Mouse (Mus musculus) C2C12 (cell line): ENCODE measurements at regions not wholly inside any gene's neighbourhood (a gene's known extent, or its start where the extent isn't known, plus 50 kb on each side); places are given as distances from the start of the nearest gene placed in this dataset.

Experiments
- CEBPB ChIP-seq: IDR thresholded peaks from one replicate; pipeline ENCODE4 v1.6.1; 2011; ENCODE audit warnings: low read depth, mild to moderate bottlenecking, control low read depth, moderate library complexity
- CTCF ChIP-seq: IDR thresholded peaks from one replicate; pipeline ENCODE4 v1.5.1; 2011; ENCODE audit not compliant: control insufficient read depth, insufficient read depth, insufficient read length
- MAX ChIP-seq: IDR thresholded peaks from one replicate; pipeline ENCODE4 v1.6.1; 2011; ENCODE audit warnings: mild to moderate bottlenecking, control low read depth
- MYOD1 ChIP-seq: IDR thresholded peaks from one replicate; pipeline ENCODE4 v1.6.1; 2011; ENCODE audit warnings: low read depth; ENCODE audit not compliant: control insufficient read depth, insufficient read length
- MYOG ChIP-seq: IDR thresholded peaks from one replicate; pipeline ENCODE4 v1.6.1; 2011; ENCODE audit not compliant: control insufficient read depth, insufficient read length; ENCODE audit errors: extremely low read depth
- USF1 ChIP-seq: IDR thresholded peaks from one replicate; pipeline ENCODE4 v1.6.1; 2011; ENCODE audit warnings: low read depth, mild to moderate bottlenecking, control low read depth, moderate library complexity

GRCm38 (mm10) chr13:28848305-28848704 is 105.2 kb downstream of the Sox4 start:
- TF ChIP-seq CTCF = no peak
- no peak for TF ChIP-seq MAX
- TF ChIP-seq MYOG = no peak
- no peak for TF ChIP-seq USF1
- TF ChIP-seq CEBPB = no peak
- TF ChIP-seq MYOD1 = no peak
